ENCODE assay signal across 8 mouse cellular contexts in the genomic region with DNA sequence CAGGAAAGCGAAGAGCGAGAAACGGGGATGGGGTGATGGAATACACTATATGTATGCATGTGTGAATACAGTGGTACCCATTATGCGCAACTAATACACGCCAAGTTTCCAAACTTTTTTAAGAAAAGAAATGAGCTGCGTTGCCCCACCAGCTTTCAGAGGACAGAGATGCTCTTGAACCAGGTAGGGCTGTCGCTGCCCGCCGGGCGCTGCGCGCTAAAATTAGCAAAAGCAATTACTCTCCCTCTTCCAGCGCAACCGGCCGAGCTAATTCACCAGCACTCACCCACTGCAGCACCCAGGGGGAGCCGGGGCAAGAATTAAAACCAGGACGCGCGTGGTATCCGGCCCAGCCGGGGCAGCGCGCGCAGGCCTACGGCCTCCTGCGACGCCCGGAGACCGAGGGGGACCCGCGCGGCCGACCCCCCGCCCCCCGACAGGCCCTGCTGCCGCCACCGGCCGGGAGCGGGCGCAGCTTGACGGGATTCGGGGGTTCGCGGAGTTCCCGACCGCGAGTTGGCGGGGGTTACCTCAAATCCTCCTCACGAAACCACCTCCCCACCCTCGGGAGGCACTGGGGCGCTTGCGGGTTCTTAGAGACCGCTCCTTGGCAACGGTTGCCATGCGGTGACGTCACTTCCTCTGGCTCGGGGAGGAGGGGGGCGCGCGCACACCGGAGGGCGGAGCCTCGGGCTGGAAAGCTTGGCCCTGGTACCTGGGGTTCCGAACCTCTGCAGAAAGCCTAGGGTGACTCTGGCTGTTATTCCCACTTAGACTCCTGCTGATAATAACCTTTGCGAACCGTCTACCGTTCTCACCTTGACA. TPM values are rescaled to one million over a fixed set of nuclear protein-coding genes. Genes with fewer than 3 reads are reported as not detected.
DNase-seq lines count a peak whose midpoint lies in the region; ATAC-seq and TF ChIP-seq lines count a peak whose summit lies in the region.

TSS of gene Ift81 (minus strand) at position 611 of the 825 bp plus-strand sequence.

- POLR2A ChIA-PET in Patski (lab: Charles Lee) = interaction anchor here (0.6 to 1.4 kb wide), 3 partner anchors 17 to 216 kb away, joined by 3 to 7 read pairs (median 4); no protein-coding TSS in a partner anchor

- H3K27me3 ChIP-seq in Patski = no peaks in the 10 kb centered on the region
- H3K27me3 ChIP-seq in hindbrain, embryonic 15.5 days = no peaks in the 10 kb centered on the region

- in situ Hi-C loops in Patski (cut with MboI; ENCODE audit: low pct_unique_long_range_greater_than_20kb) = no loop called here

- WGBS in hindbrain, embryonic 15.5 days = under 1% methylated on average over 67 of the region's 67 CpGs

- DNase-seq in Patski (ENCODE audit: low read depth, low spot score) = no peak
- DNase-seq in cerebellum, postnatal 14 days = peak; percentile 99 to 100
- peak; percentile 92 to 93 for DNase-seq in frontal cortex, postnatal 25 days (ENCODE audit: low spot score in 2 of 2)
- DNase-seq in left cerebral cortex, adult 11 months (ENCODE audit: low spot score) = peak; percentile 94
- DNase-seq in lung, postnatal 4 days = peak; percentile 94 to 97
- peak; percentile 91 for DNase-seq in retina, postnatal 7 days (ENCODE audit: low read depth, low spot score)
- DNase-seq in urinary bladder, adult 2 months (ENCODE audit: low spot score) = peak; percentile 88

- H3K27ac ChIP-seq in hindbrain, embryonic 15.5 days (replicated peaks) = peak within 1 kb of the TSS; percentile 95

- peak; percentile 82 for ATAC-seq in Patski
- peak; percentile 94 for ATAC-seq in hindbrain, embryonic 15.5 days (ENCODE audit: low FRiP score, low read depth)

- CTCF ChIA-PET in Patski (lab: Charles Lee) = interaction anchor here (1.1 kb wide), 1 partner anchor 12 kb away, joined by 5 read pairs; no protein-coding TSS in a partner anchor

- peak within 1 kb of the TSS; percentile 75 for H3K4me2 ChIP-seq in hindbrain, embryonic 15.5 days

- H3K9ac ChIP-seq in hindbrain, embryonic 15.5 days = peak within 1 kb of the TSS; percentile 90

- H3K9me3 ChIP-seq in hindbrain, embryonic 15.5 days = no peaks in the 10 kb centered on the region

- no peak for TF ChIP-seq CTCF in Patski (IDR thresholded peaks at IDR 0.05)

- peaks cover 9% of the 10 kb centered on the region for H3K4me1 ChIP-seq in hindbrain, embryonic 15.5 days (replicated peaks)

- H3K4me3 ChIP-seq in hindbrain, embryonic 15.5 days = peak within 1 kb of the TSS; percentile 93

- peaks cover 10% of the 10 kb centered on the region; the same call in 1 of the 2 replicates for H3K36me3 ChIP-seq in hindbrain, embryonic 15.5 days

RNA-seq across cellular contexts. Expression of gene Ift81, which starts in this region (rescaled TPM):
- 48.3 TPM for polyA plus RNA-seq in Patski (2021)
- 52.9 and 68.5 TPM in 2 replicates for polyA plus RNA-seq in hindbrain, embryonic 15.5 days (2015; fragmentation: Nextera tagmentation; extraction: Ambion mirVana)
- polyA plus RNA-seq in urinary bladder, adult 2 months (2012; rRNA removed) = 13.2 TPM in 2 replicates
